Mouse (Mus musculus) cerebellum, postnatal 4 days (tissue): Measurements from ENCODE around the gene Ccdc24.
A peak's percentile ranks its signal among the peaks of the same experiment; 100 is the strongest.

Experiments used
- DNase-seq, 2 experiments: peaks; one replicate each; pipeline ENCODE4 v3.0.0; 2022; ENCODE audit warnings: low spot score in 2 of 2, mixed read lengths in 1 of 2

Gene Ccdc24

GRCm38 (mm10) chr4:117830124-117830551 lies 42.2 kb downstream of the Ccdc24 start:
- DNase-seq: peak in 1 of 2 experiments; percentile 70

GRCm38 (mm10) chr4:117829260-117830123 lies 42.9 kb downstream of the Ccdc24 start:
- DNase-seq: peak; percentile 59 to 72

- no peak for DNase-seq
These were observed 43.7 kb downstream of the Ccdc24 start for GRCm38 (mm10) chr4:117828572-117829145.

- DNase-seq: no peak
These were observed 54.3 kb downstream of the Ccdc24 start for GRCm38 (mm10) chr4:117818032-117818431.

- no peak for DNase-seq
These were observed 55.6 kb downstream of the Ccdc24 start for GRCm38 (mm10) chr4:117816776-117817175.
